Mouse (Mus musculus): Measurements from ENCODE around the gene Rpl23a.
"Not testable (repeated sequence)": the region's sequence is repeated elsewhere in the genome, so short reads cannot be mapped to it uniquely, and the experiment has no call there.

The Rpl23a gene

DNA sequence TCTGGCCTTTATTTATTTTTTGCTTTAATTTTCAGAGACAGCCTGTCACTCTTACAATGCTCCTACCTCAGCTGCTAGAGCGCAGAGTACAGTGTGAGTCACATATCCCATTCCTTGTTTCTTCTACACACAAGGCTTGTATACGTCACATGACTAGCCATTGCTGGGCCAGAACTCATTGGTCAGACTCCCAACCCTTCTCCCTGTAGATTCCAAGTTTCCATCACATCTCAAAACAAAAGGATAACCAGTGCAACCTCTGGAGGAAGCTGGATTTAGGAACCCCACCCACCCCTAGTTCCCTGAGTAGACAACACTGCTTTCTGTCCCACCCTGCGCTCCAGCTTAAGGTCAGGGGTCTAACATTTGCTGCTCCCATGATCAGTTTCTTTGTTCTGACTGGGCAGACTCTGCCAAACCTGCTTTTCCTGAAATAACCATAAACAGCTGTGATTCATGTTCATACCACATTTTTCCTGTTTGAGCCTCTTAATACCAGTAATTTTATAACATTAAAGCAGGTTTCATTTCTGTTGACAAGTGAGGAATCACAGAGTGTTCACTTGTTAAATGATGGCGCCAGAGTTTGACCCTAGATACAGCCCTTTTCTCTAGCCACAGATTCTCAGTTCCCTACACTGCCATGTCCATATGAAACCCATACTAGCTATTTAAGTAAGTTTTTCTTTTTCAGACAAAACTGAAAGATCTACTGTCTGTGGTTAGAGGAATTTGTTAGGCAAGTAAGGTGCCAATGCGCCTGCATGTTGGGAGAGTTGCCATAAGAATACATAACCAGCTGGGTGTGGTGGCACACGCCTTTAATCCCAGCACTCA lies 36.5 kb downstream of the Rpl23a start:
- DNase-seq (ENCODE audit: low read depth, low spot score), result no peak

DNA sequence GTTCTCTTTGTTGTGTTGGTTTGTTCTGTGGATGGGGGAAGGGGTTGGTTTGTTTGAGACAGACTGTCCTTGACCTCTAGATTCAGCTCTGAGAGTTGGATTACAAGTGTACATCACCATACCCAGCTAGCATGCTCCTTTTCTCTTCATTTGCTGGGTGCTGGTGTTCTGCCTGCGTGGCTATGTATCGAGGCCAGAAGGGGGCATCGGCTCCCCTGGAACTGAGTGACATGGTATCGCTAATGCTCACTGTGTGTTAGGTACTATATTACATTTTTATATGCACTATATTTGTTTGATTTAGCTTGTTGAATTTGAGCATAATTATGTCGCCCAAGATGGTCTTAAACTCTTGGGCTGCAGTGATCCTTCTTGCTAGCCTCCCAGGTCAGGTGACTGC lies 37.2 kb downstream of the Rpl23a start:
- peak; percentile 33 for DNase-seq (ENCODE audit: low read depth, low spot score)

DNA sequence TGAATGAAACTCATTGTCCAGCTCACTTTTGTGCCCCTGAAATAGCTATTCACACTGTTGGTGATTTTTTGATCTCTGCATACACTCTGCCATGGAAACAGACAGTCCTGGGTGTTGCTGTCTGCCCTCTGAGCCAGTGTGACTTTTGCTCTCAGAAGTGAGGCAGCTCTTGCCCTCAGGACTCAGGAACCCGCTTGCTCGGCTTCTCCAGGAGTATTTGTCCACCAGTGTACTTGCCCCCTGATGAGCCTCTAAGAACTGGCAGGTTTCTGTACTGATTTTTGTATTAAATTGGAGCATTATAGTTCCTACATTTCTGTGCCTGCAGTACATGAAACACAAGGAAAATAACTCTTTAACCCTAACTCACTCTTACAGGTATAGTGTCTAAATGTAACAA lies 39.9 kb downstream of the Rpl23a start:
- no peak for DNase-seq (ENCODE audit: low read depth, low spot score)

DNA sequence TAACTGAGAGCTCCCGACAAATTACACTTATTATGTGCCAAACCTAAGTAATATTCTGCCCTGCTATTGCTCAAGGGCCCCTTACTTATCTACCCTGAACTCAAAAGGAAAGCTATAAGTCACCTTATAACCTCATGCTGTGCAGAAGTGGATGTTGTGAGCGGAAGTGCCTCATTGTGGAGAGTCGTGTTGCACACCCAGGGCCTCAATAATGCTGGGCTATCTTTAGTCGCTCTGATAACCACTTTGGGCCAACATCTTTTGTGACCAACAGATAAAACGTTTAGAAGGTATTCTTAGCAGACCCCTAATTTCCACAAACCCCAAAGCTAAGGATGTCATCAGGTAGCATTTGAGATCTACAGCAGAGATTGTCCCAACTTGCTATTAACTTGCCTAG lies 42.7 kb downstream of the Rpl23a start:
- DNase-seq (ENCODE audit: low read depth, low spot score), result no peak

DNA sequence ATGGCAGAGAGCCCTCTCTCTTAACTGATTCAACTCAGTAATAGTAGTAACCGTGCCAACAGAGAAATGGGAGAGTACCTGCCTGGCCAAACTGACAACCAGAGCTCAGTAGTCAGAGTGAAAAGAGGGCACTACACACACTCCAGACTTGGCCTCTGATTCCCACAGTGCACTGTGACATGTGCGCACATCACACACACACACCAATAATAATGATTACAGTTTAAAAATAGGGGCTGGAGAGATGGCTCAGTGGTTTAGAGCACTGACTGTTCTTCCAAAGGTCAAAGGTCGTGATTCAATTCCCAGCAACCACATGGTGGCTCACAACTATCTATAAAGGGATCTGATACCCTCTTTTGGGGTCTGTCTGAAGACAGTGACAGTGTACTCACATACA lies 45.4 kb downstream of the Rpl23a start:
- DNase-seq (ENCODE audit: low read depth, low spot score), result no peak

DNA sequence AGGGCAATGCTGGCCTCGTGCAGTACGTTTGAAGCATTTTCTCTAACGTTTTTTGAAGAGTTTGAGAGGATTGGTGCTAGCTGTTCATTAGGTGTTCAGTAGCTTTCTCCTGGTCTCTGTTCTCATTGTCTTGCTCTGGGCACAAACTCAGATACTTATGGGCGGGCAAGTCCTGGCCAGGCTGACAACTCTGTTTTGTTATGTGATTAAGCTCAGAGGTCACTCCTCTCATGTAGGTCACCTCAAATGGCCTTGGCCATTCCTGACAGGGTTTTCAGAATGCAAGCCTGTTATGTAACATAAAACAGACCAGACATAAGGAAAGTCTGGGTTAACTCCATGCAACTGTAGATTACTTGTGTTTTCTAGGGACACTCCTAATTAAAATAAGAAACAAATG lies 45.8 kb downstream of the Rpl23a start:
- DNase-seq (ENCODE audit: low read depth, low spot score), result peak; percentile 34

DNA sequence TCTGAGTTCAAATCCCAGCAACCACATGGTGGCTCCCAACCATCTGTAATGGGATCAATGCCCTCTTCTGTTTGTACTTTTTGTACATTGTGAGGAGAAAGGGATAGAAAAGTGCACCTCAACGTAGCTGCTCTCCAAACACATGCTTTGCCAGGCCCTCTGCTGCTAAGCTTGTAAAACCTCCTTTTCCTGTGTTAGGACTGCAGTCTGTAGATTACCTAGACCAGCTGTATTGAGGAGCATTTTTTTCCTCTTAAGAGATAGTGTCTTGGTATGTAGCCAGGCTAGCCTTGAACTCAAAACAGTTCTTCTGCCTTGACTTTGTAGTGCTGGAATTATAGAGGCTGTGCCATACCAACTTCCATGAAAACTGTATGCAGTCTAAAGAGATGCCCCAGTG lies 47.3 kb downstream of the Rpl23a start:
- no peak for DNase-seq (ENCODE audit: low read depth, low spot score)

DNA sequence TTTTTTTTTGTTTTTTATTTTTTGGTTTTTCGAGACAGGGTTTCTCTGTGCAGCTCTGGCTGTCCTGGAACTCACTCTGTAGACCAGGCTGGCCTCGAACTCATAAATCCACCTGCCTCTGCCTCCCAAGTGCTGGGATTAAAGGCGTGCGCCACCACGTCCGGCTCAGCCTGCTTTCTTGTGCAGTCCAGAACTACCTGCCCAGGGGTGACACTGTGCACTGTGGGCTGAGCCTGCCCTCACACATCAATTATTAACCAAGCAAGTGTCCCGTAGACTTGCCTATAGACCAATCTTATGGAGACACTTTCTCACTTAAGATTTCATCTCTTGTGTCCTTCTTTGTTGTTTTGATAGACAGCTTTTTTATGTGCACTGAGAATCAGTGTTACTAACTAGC lies 48.1 kb downstream of the Rpl23a start:
- DNase-seq (ENCODE audit: low read depth, low spot score), result not testable (repeated sequence)

DNA sequence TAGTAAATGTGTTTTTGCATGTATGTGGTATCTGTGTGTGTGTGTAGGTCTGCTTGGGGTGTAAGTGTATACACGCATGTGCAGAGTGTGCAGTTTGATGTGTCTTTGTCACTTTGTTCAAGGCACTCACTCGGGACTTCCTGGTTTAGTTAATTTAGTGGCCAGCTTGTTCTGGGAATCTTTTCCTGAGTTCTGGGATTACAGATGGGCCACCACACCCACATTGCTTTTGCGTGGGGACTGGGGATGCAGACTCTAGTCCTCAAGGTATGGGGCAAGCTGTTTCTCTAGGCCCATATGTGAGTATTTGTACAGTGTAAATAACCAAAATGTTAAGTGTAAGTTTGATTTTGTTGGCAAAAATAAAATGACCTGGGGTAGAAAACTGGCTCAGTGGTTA lies 49.0 kb downstream of the Rpl23a start:
- DNase-seq (ENCODE audit: low read depth, low spot score), result no peak

DNA sequence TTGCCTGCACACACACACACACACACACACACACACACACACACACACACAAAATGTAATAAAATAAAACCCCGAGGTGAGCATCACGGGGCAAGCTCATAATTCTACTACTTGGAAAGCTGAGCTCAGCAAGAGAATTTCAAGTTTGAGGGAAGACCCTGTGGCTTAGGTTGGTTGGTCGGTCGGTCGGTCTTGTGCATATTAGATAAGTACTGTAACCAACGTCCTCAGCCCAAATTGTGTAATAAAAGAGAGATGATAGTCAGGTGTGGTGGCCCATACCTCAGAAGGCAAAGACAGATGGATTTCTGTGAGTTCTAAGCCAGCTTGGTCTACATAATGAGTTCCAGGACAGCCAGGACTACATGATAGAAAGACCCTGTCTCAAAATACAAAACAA lies 49.5 kb downstream of the Rpl23a start:
- no peak for DNase-seq (ENCODE audit: low read depth, low spot score)

Data from R1 (cell line).